Mouse (Mus musculus) MEL (cell line): ENCODE results near the gene Tepsin. TPM values are rescaled to one million over a fixed set of nuclear protein-coding genes. Genes with fewer than 3 reads are reported as not detected.

Experiments used
- DNase-seq: peaks from one replicate; pipeline ENCODE4 v3.0.0; 2011; ENCODE audit warnings: low read depth, low spot score
- H3K27ac ChIP-seq: 2 replicates; pipeline ENCODE4 v1.5.1; 2012; ENCODE audit warnings: low read depth, mild to moderate bottlenecking, control low read depth, low read length, moderate library complexity; ENCODE audit not compliant: control insufficient read depth
- H3K27me3 ChIP-seq, 2 experiments: fragments of 150-350 bp in 1 of 2; sonication (generic) in 1 of 2; 2 replicates each; pipeline ENCODE4 v1.6.1; 2012; ENCODE audit warnings: low read length in 2 of 2, mild to moderate bottlenecking in 2 of 2, improper control_type of control experiment in 1 of 2, moderate library complexity in 1 of 2; ENCODE audit not compliant: insufficient read depth in 2 of 2, control insufficient read depth in 1 of 2
- H3K36me3 ChIP-seq, 2 experiments: 2 replicates each; pipeline ENCODE4 v1.6.1; 2012 to 2014; ENCODE audit warnings: low read length in 2 of 2, improper control_type of control experiment in 1 of 2, inconsistent platforms in 1 of 2, mild to moderate bottlenecking in 1 of 2; ENCODE audit not compliant: insufficient read depth in 2 of 2, control insufficient read depth in 1 of 2
- H3K4me1 ChIP-seq, 2 experiments: fragments of 150-350 bp in 1 of 2; sonication (generic) in 1 of 2; 2 replicates each; pipeline ENCODE4 v1.6.1; 2012; ENCODE audit warnings: low read length in 2 of 2, improper control_type of control experiment in 1 of 2, mild to moderate bottlenecking in 1 of 2; ENCODE audit not compliant: insufficient read depth in 2 of 2, control insufficient read depth in 1 of 2
- H3K4me3 ChIP-seq, 2 experiments: fragments of 150-350 bp in 1 of 2; sonication (generic) in 1 of 2; 2 replicates each; pipeline ENCODE4 v1.5.1; 2012; ENCODE audit warnings: low read depth in 2 of 2, low read length in 2 of 2, mild to moderate bottlenecking in 2 of 2, moderate library complexity in 2 of 2, control low read depth in 1 of 2, improper control_type of control experiment in 1 of 2; ENCODE audit not compliant: control insufficient read depth in 1 of 2, insufficient read depth in 1 of 2
- H3K79me2 ChIP-seq: 2 replicates; pipeline ENCODE4 v1.6.1; 2012; ENCODE audit warnings: mild to moderate bottlenecking, low read length, moderate library complexity; ENCODE audit not compliant: control insufficient read depth, poor library complexity, insufficient read depth
- H3K9ac ChIP-seq: 2 replicates; pipeline ENCODE4 v1.6.1; 2012; ENCODE audit warnings: low read depth, mild to moderate bottlenecking, control low read depth, low read length, moderate library complexity; ENCODE audit not compliant: control insufficient read depth, poor library complexity, severe bottlenecking
- H3K9me3 ChIP-seq: fragments of 150-350 bp; sonication (generic); replicated peaks from 2 replicates; pipeline ENCODE4 v1.6.1; 2012; ENCODE audit warnings: mild to moderate bottlenecking, low read length, improper control_type of control experiment, moderate library complexity; ENCODE audit not compliant: insufficient read depth
- BHLHE40 ChIP-seq: IDR thresholded peaks from 2 replicates; pipeline ENCODE4 v1.6.1; 2012; ENCODE audit warnings: low read depth, mild to moderate bottlenecking, inconsistent platforms, low read length, improper control_type of control experiment, borderline replicate concordance
- CHD1 ChIP-seq: IDR thresholded peaks from 2 replicates; pipeline ENCODE4 v1.6.1; 2012; ENCODE audit warnings: low read depth, mild to moderate bottlenecking, inconsistent platforms, low read length, improper control_type of control experiment
- CHD2 ChIP-seq: IDR thresholded peaks from 2 replicates; pipeline ENCODE4 v1.6.1; 2011; ENCODE audit warnings: low read length, improper control_type of control experiment
- ELF1 ChIP-seq: IDR thresholded peaks from 2 replicates; pipeline ENCODE4 v1.6.1; 2014; ENCODE audit warnings: low read depth, mild to moderate bottlenecking, inconsistent platforms, low read length, improper control_type of control experiment, moderate library complexity
- EP300 ChIP-seq, 2 experiments: IDR thresholded peaks; 2 replicates each; pipeline ENCODE4 v1.6.1; 2011; ENCODE audit warnings: improper control_type of control experiment in 2 of 2, low read length in 2 of 2, low read depth in 1 of 2, mild to moderate bottlenecking in 1 of 2
- GABPA ChIP-seq: IDR thresholded peaks from 2 replicates; pipeline ENCODE4 v1.6.1; 2012; ENCODE audit warnings: low read depth, mild to moderate bottlenecking, inconsistent platforms, low read length, improper control_type of control experiment, moderate library complexity
- HCFC1 ChIP-seq: IDR thresholded peaks from 2 replicates; pipeline ENCODE4 v1.6.1; 2012; ENCODE audit warnings: low read depth, mild to moderate bottlenecking, inconsistent platforms, low read length, improper control_type of control experiment, moderate library complexity
- JUND ChIP-seq: IDR thresholded peaks from 2 replicates; pipeline ENCODE4 v1.6.1; 2011; ENCODE audit warnings: low read depth, mild to moderate bottlenecking, improper control_type of control experiment, low read length
- KAT2A ChIP-seq: conservative IDR thresholded peaks from 2 replicates; pipeline ENCODE4 v1.6.1; 2012; ENCODE audit warnings: low read depth, low read length, improper control_type of control experiment, inconsistent platforms
- MAFK ChIP-seq: IDR thresholded peaks from 2 replicates; pipeline ENCODE4 v1.6.1; 2011; ENCODE audit warnings: low read depth, mild to moderate bottlenecking, low read length, improper control_type of control experiment, borderline replicate concordance
- MAZ ChIP-seq: IDR thresholded peaks from 2 replicates; pipeline ENCODE4 v1.6.1; 2012; ENCODE audit warnings: low read depth, mild to moderate bottlenecking, inconsistent platforms, low read length, improper control_type of control experiment
- MEF2A ChIP-seq: IDR thresholded peaks from 2 replicates; pipeline ENCODE4 v1.6.1; 2014; ENCODE audit warnings: low read depth, mild to moderate bottlenecking, inconsistent platforms, low read length, improper control_type of control experiment; ENCODE audit not compliant: poor library complexity, insufficient replicate concordance, severe bottlenecking; ENCODE audit errors: extremely low read depth
- MXI1 ChIP-seq: IDR thresholded peaks from 2 replicates; pipeline ENCODE4 v1.6.1; 2011; ENCODE audit warnings: mild to moderate bottlenecking, low read depth, low read length, improper control_type of control experiment
- MYB ChIP-seq: IDR thresholded peaks from 2 replicates; pipeline ENCODE4 v1.6.1; 2011; ENCODE audit warnings: mild to moderate bottlenecking, low read depth, low read length, improper control_type of control experiment
- MYC ChIP-seq: IDR thresholded peaks from 2 replicates; pipeline ENCODE4 v1.6.1; 2011; ENCODE audit warnings: low read depth, mild to moderate bottlenecking, low read length, improper control_type of control experiment, moderate library complexity
- NELFE ChIP-seq: IDR thresholded peaks from 2 replicates; pipeline ENCODE4 v1.6.1; 2011; ENCODE audit warnings: low read depth, low read length, improper control_type of control experiment
- NRF1 ChIP-seq: IDR thresholded peaks from 2 replicates; pipeline ENCODE4 v1.6.1; 2014; ENCODE audit warnings: low read depth, mild to moderate bottlenecking, inconsistent platforms, low read length, improper control_type of control experiment, moderate library complexity; ENCODE audit not compliant: poor library complexity, insufficient read depth, severe bottlenecking
- POLR2A ChIP-seq, 2 experiments: IDR thresholded peaks; 2 replicates each; pipeline ENCODE4 v1.6.1; 2011 to 2012; ENCODE audit warnings: low read length in 2 of 2, mild to moderate bottlenecking in 2 of 2, control low read depth in 1 of 2, improper control_type of control experiment in 1 of 2, low read depth in 1 of 2, moderate library complexity in 1 of 2; ENCODE audit not compliant: control insufficient read depth in 1 of 2, insufficient read depth in 1 of 2, poor library complexity in 1 of 2
- POLR2AphosphoS2 ChIP-seq: IDR thresholded peaks from 2 replicates; pipeline ENCODE4 v1.6.1; 2011; ENCODE audit warnings: low read length, improper control_type of control experiment
- POLR2AphosphoS5 ChIP-seq: IDR thresholded peaks from 2 replicates; pipeline ENCODE4 v1.6.1; 2012; ENCODE audit warnings: low read depth, borderline replicate concordance, mild to moderate bottlenecking, inconsistent platforms, low read length, moderate library complexity, mixed read lengths
- RAD21 ChIP-seq: IDR thresholded peaks from 2 replicates; pipeline ENCODE4 v1.6.1; 2011; ENCODE audit warnings: mild to moderate bottlenecking, low read depth, low read length, improper control_type of control experiment
- SIN3A ChIP-seq: IDR thresholded peaks from 2 replicates; pipeline ENCODE4 v1.6.1; 2012; ENCODE audit warnings: low read length, improper control_type of control experiment, inconsistent platforms
- SMC3 ChIP-seq: IDR thresholded peaks from 2 replicates; pipeline ENCODE4 v1.6.1; 2011; ENCODE audit warnings: low read depth, low read length, improper control_type of control experiment
- TBP ChIP-seq: IDR thresholded peaks from 2 replicates; pipeline ENCODE4 v1.8.0; 2011; ENCODE audit warnings: low read depth, low read length, improper control_type of control experiment
- UBTF ChIP-seq: IDR thresholded peaks from 2 replicates; pipeline ENCODE4 v1.6.1; 2012; ENCODE audit warnings: low read depth, mild to moderate bottlenecking, inconsistent platforms, low read length, improper control_type of control experiment, moderate library complexity, borderline replicate concordance; ENCODE audit not compliant: insufficient read depth
- USF1 ChIP-seq: IDR thresholded peaks from 2 replicates; pipeline ENCODE4 v1.6.1; 2014; ENCODE audit warnings: low read depth, mild to moderate bottlenecking, inconsistent platforms, low read length, improper control_type of control experiment, moderate library complexity
- ZC3H11A ChIP-seq: IDR thresholded peaks from 2 replicates; pipeline ENCODE4 v1.6.1; 2012; ENCODE audit warnings: low read depth, mild to moderate bottlenecking, inconsistent platforms, low read length, improper control_type of control experiment
- ZKSCAN1 ChIP-seq: IDR thresholded peaks from 2 replicates; pipeline ENCODE4 v1.6.1; 2012; ENCODE audit warnings: low read depth, mild to moderate bottlenecking, inconsistent platforms, low read length, improper control_type of control experiment, moderate library complexity
- ZMIZ1 ChIP-seq: IDR thresholded peaks from 2 replicates; pipeline ENCODE4 v1.6.1; 2012; ENCODE audit warnings: low read depth, mild to moderate bottlenecking, inconsistent platforms, low read length, improper control_type of control experiment, moderate library complexity
- ZNF384 ChIP-seq: IDR thresholded peaks from 2 replicates; pipeline ENCODE4 v1.6.1; 2012; ENCODE audit warnings: low read depth, mild to moderate bottlenecking, inconsistent platforms, low read length, improper control_type of control experiment
- polyA plus RNA-seq, 2 experiments: library from polyadenylated mRNA; stranded (reverse) in 1 of 2; unstranded in 1 of 2; fragments of >175 nt in 1 of 2; fragments of >200 nt in 1 of 2; gene quantifications; 2 replicates each; pipeline versions ENCODE4 v1.2.1 to v1.2.4; 2012; ENCODE audit warnings: low replicate concordance in 2 of 2, low read depth in 1 of 2; ENCODE audit not compliant: insufficient read length in 2 of 2, insufficient read depth in 1 of 2, missing spikeins in 1 of 2
- total RNA-seq: library from RNA; depleted of rRNA; stranded (reverse); fragments of 300-350 nt; gene quantifications from 2 replicates; pipeline ENCODE4 v1.2.3, GENCODE M21; 2012

The Tepsin gene
- total and polyA plus RNA-seq, 3 experiments, result 14.3 to 16.6 TPM; not detected in 1

GRCm38 (mm10) chr11:120060634-120061033 is 37.9 kb downstream of the Tepsin start:
- no peak overlapping the region for H3K27ac ChIP-seq
- TF ChIP-seq BHLHE40, result no peak
- no peak for TF ChIP-seq MAZ
- TF ChIP-seq ZKSCAN1, result no peak
- no peak for TF ChIP-seq MEF2A
- no peak for TF ChIP-seq JUND
- TF ChIP-seq POLR2AphosphoS2, result no peak
- TF ChIP-seq CHD2, result no peak
- TF ChIP-seq USF1, result no peak
- no peak for TF ChIP-seq NELFE
- no peak for TF ChIP-seq TBP
- TF ChIP-seq ZMIZ1, result no peak
- no peak for TF ChIP-seq SIN3A
- no peak for TF ChIP-seq POLR2A (IDR thresholded peaks at IDR 0.05; ENCODE audit: control insufficient read depth in 1 of 2, insufficient read depth in 1 of 2, low read depth in 1 of 2, low read length in 2 of 2, poor library complexity in 1 of 2)
- no peak for TF ChIP-seq EP300 (IDR thresholded peaks at IDR 0.05; ENCODE audit: low read depth in 1 of 2, low read length in 2 of 2)
- no peak for TF ChIP-seq RAD21
- no peak for TF ChIP-seq UBTF
- no peak for TF ChIP-seq HCFC1
- no peak for TF ChIP-seq ELF1
- H3K79me2 ChIP-seq, result no peaks in the 10 kb centered on the region
- no peaks in the 10 kb centered on the region; a peak in 2 of 4 replicates for H3K27me3 ChIP-seq
- no peaks in the 10 kb centered on the region for H3K36me3 ChIP-seq
- H3K9ac ChIP-seq, result no peak overlapping the region
- DNase-seq, result no peak
- no peaks in the 10 kb centered on the region; a peak in 1 of 4 replicates for H3K4me1 ChIP-seq
- no peak overlapping the region for H3K4me3 ChIP-seq
- no peaks in the 10 kb centered on the region for H3K9me3 ChIP-seq

- H3K4me1 ChIP-seq, result no peaks in the 10 kb centered on the region
- no peak overlapping the region for H3K9ac ChIP-seq
- no peaks in the 10 kb centered on the region for H3K36me3 ChIP-seq
- DNase-seq, result no peak
- no peaks in the 10 kb centered on the region for H3K79me2 ChIP-seq
- H3K27ac ChIP-seq, result no peak overlapping the region
- H3K4me3 ChIP-seq, result no peak overlapping the region
- H3K9me3 ChIP-seq, result no peaks in the 10 kb centered on the region
- H3K27me3 ChIP-seq, result peaks cover 2% of the 10 kb centered on the region in 2 experiments; a peak in 3 of 4 replicates
- TF ChIP-seq CHD2 (no peak), MYC (no peak), USF1 (no peak), SMC3 (no peak), MAFK (no peak), ZC3H11A (no peak), ZNF384 (no peak), CHD1 (no peak), POLR2AphosphoS5 (no peak), POLR2AphosphoS2 (no peak), NRF1 (no peak), MYB (no peak), ZMIZ1 (no peak), GABPA (no peak), MXI1 (no peak), BHLHE40 (no peak), JUND (no peak), KAT2A (no peak), EP300 (IDR thresholded peaks at IDR 0.05; ENCODE audit: low read depth in 1 of 2, low read length in 2 of 2) (no peak), TBP (no peak)
Measured at GRCm38 (mm10) chr11:120055953-120056732, 42.4 kb downstream of the Tepsin start.
